Mouse (Mus musculus): ENCODE data around the gene Mettl24.

- TF ChIP-seq POLR2A (IDR thresholded peaks at IDR 0.05; ENCODE audit: low read depth, low read length) (no peak), CTCF (conservative IDR thresholded peaks at IDR 0.05; ENCODE audit: insufficient read depth, insufficient read length, low read depth, low read length) (no peak)
Measured at GRCm38 (mm10) chr10:40775655-40776054, 92.6 kb downstream of the Mettl24 start.

Data from kidney, adult 2 months (tissue).